Mouse (Mus musculus): ENCODE measurements around the gene Paf1. TPM values are rescaled to one million over a fixed set of nuclear protein-coding genes. Genes with fewer than 3 reads are reported as not detected.
"Not testable (repeated sequence)": the region's sequence is repeated elsewhere in the genome, so short reads cannot be mapped to it uniquely, and the experiment has no call there.

Paf1 gene
- polyA plus RNA-seq, 1 experiment from 2014 or later: 81.4 TPM

GRCm38 (mm10) chr7:28382347-28382951 is 10.3 kb upstream of the Paf1 start:
- DNase-seq (ENCODE audit: low spot score) (no peak), ATAC-seq (replicated peaks; ENCODE audit: insufficient number of reproducible peaks, low FRiP score, low TSS enrichment, low read depth) (peak; percentile 10; the same call in 1 of the 2 replicates)
- H3K36me3 ChIP-seq (replicated peaks; ENCODE audit: control insufficient read depth, insufficient read depth, low read depth, low read length): no peaks in the 10 kb centered on the region
- no peaks in the 10 kb centered on the region for H3K9me3 ChIP-seq (replicated peaks; ENCODE audit: control insufficient read depth, low read length)
- no peaks in the 10 kb centered on the region for H3K27me3 ChIP-seq (ENCODE audit: control insufficient read depth, insufficient read depth, low read length)
- peak overlapping the region; percentile 22 for H3K9ac ChIP-seq (replicated peaks; ENCODE audit: low read length)
- 45% methylated on average over 11 of the region's 12 CpGs for WGBS
- peak overlapping the region; percentile 27; the same call in 1 of the 2 replicates for H3K4me3 ChIP-seq (ENCODE audit: low read depth, low read length)
- peak overlapping the region; percentile 92 for H3K27ac ChIP-seq (replicated peaks; ENCODE audit: low read depth, low read length)
- H3K4me2 ChIP-seq (ENCODE audit: low read depth, low read length): peak overlapping the region; percentile 60
- peaks cover 25% of the 10 kb centered on the region for H3K4me1 ChIP-seq (ENCODE audit: control insufficient read depth, insufficient read depth, low read length)

GRCm38 (mm10) chr7:28382981-28383396 is 9.8 kb upstream of the Paf1 start:
- 61% methylated on average over 11 of the region's 11 CpGs for WGBS
- no peak overlapping the region for H3K4me3 ChIP-seq (ENCODE audit: low read depth, low read length)
- H3K4me2 ChIP-seq (ENCODE audit: low read depth, low read length): peak overlapping the region; percentile 60; the same call in 1 of the 2 replicates
- no peaks in the 10 kb centered on the region for H3K27me3 ChIP-seq (ENCODE audit: control insufficient read depth, insufficient read depth, low read length)
- peak overlapping the region; percentile 92; the same call in 1 of the 2 replicates for H3K27ac ChIP-seq (replicated peaks; ENCODE audit: low read depth, low read length)
- H3K9me3 ChIP-seq (replicated peaks; ENCODE audit: control insufficient read depth, low read length): no peaks in the 10 kb centered on the region
- H3K9ac ChIP-seq (replicated peaks; ENCODE audit: low read length): no peak overlapping the region; the same call in 1 of the 2 replicates
- ATAC-seq (replicated peaks; ENCODE audit: insufficient number of reproducible peaks, low FRiP score, low TSS enrichment, low read depth) (no peak), DNase-seq (ENCODE audit: low spot score) (no peak)
- no peaks in the 10 kb centered on the region for H3K36me3 ChIP-seq (replicated peaks; ENCODE audit: control insufficient read depth, insufficient read depth, low read depth, low read length)
- peaks cover 21% of the 10 kb centered on the region for H3K4me1 ChIP-seq (ENCODE audit: control insufficient read depth, insufficient read depth, low read length)

GRCm38 (mm10) chr7:28383606-28384005 is 9.1 kb upstream of the Paf1 start:
- Histone ChIP-seq H3K9ac (replicated peaks; ENCODE audit: low read length) (no peak overlapping the region), H3K4me2 (ENCODE audit: low read depth, low read length) (no peak overlapping the region), H3K4me3 (ENCODE audit: low read depth, low read length) (no peak overlapping the region), H3K36me3 (replicated peaks; ENCODE audit: control insufficient read depth, insufficient read depth, low read depth, low read length) (no peaks in the 10 kb centered on the region), H3K9me3 (replicated peaks; ENCODE audit: control insufficient read depth, low read length) (no peaks in the 10 kb centered on the region), H3K27me3 (ENCODE audit: control insufficient read depth, insufficient read depth, low read length) (no peaks in the 10 kb centered on the region), H3K4me1 (ENCODE audit: control insufficient read depth, insufficient read depth, low read length) (peaks cover 15% of the 10 kb centered on the region), H3K27ac (replicated peaks; ENCODE audit: low read depth, low read length) (no peak overlapping the region)
- ATAC-seq (replicated peaks; ENCODE audit: insufficient number of reproducible peaks, low FRiP score, low TSS enrichment, low read depth) (no peak), DNase-seq (ENCODE audit: low spot score) (no peak)
- WGBS: 82% methylated on average over 4 of the region's 4 CpGs

- Histone ChIP-seq H3K27me3 (ENCODE audit: control insufficient read depth, insufficient read depth, low read length) (no peaks in the 10 kb centered on the region), H3K27ac (replicated peaks; ENCODE audit: low read depth, low read length) (no peak overlapping the region), H3K4me2 (ENCODE audit: low read depth, low read length) (no peak overlapping the region), H3K4me1 (ENCODE audit: control insufficient read depth, insufficient read depth, low read length) (peaks cover 15% of the 10 kb centered on the region), H3K4me3 (ENCODE audit: low read depth, low read length) (no peak overlapping the region), H3K9ac (replicated peaks; ENCODE audit: low read length) (no peak overlapping the region), H3K36me3 (replicated peaks; ENCODE audit: control insufficient read depth, insufficient read depth, low read depth, low read length) (no peaks in the 10 kb centered on the region), H3K9me3 (replicated peaks; ENCODE audit: control insufficient read depth, low read length) (no peaks in the 10 kb centered on the region)
- ATAC-seq (replicated peaks; ENCODE audit: insufficient number of reproducible peaks, low FRiP score, low TSS enrichment, low read depth) (no peak), DNase-seq (ENCODE audit: low spot score) (no peak)
- 80% methylated on average over 6 of the region's 6 CpGs for WGBS
Observed at GRCm38 (mm10) chr7:28384162-28384561, 8.6 kb upstream of the Paf1 start.

- H3K27me3 ChIP-seq (ENCODE audit: control insufficient read depth, insufficient read depth, low read length): no peaks in the 10 kb centered on the region
- 87% methylated on average over 9 of the region's 9 CpGs for WGBS
- H3K9ac ChIP-seq (replicated peaks; ENCODE audit: low read length): no peak overlapping the region
- DNase-seq (ENCODE audit: low spot score) (no peak), ATAC-seq (replicated peaks; ENCODE audit: insufficient number of reproducible peaks, low FRiP score, low TSS enrichment, low read depth) (no peak)
- H3K4me3 ChIP-seq (ENCODE audit: low read depth, low read length): no peak overlapping the region
- no peak overlapping the region for H3K27ac ChIP-seq (replicated peaks; ENCODE audit: low read depth, low read length)
- H3K4me2 ChIP-seq (ENCODE audit: low read depth, low read length): no peak overlapping the region
- H3K4me1 ChIP-seq (ENCODE audit: control insufficient read depth, insufficient read depth, low read length): peaks cover 15% of the 10 kb centered on the region
- H3K36me3 ChIP-seq (replicated peaks; ENCODE audit: control insufficient read depth, insufficient read depth, low read depth, low read length): no peaks in the 10 kb centered on the region; the same call in 1 of the 2 replicates
- no peaks in the 10 kb centered on the region for H3K9me3 ChIP-seq (replicated peaks; ENCODE audit: control insufficient read depth, low read length)
Observed at GRCm38 (mm10) chr7:28385196-28385595, 7.6 kb upstream of the Paf1 start.

DNA sequence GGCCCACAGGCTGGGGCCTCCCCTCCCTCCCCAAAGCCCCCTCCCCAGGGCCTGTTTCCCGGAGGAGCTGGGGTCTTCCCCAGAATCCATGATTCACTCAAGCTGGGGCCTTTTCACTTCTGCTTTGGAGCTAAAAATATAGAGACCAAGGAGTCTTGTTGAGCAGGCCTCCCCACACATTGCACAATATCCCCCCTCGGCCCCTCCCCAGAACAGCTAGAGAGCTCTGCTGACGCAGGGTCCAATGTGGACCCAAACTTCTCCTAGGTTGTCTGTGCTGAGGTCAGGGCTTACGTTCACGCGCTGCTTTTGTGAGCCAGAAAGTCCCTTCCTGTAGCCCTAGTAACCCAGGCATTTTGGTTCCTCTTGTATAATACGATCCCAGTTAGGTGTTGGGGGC is 6.7 kb upstream of the Paf1 start:
- no peaks in the 10 kb centered on the region for H3K9me3 ChIP-seq (replicated peaks; ENCODE audit: control insufficient read depth, low read length)
- 86% methylated on average over 7 of the region's 7 CpGs for whole genome bisulfite sequencing
- H3K4me2 ChIP-seq (ENCODE audit: low read depth, low read length): no peak overlapping the region
- peaks cover 3% of the 10 kb centered on the region for H3K36me3 ChIP-seq (replicated peaks; ENCODE audit: control insufficient read depth, insufficient read depth, low read depth, low read length)
- no peak for DNase-seq (ENCODE audit: low spot score)
- peaks cover 13% of the 10 kb centered on the region for H3K4me1 ChIP-seq (ENCODE audit: control insufficient read depth, insufficient read depth, low read length)
- H3K4me3 ChIP-seq (ENCODE audit: low read depth, low read length): no peak overlapping the region
- H3K9ac ChIP-seq (replicated peaks; ENCODE audit: low read length): no peak overlapping the region
- no peak for ATAC-seq (replicated peaks; ENCODE audit: insufficient number of reproducible peaks, low FRiP score, low TSS enrichment, low read depth)
- H3K27me3 ChIP-seq (ENCODE audit: control insufficient read depth, insufficient read depth, low read length): no peaks in the 10 kb centered on the region
- no peak overlapping the region for H3K27ac ChIP-seq (replicated peaks; ENCODE audit: low read depth, low read length)

- 7% methylated on average over 4 of the region's 4 CpGs for WGBS
- peak; percentile 49 for ATAC-seq (replicated peaks; ENCODE audit: insufficient number of reproducible peaks, low FRiP score, low TSS enrichment, low read depth)
- H3K4me3 ChIP-seq (ENCODE audit: low read depth, low read length): no peak overlapping the region
- H3K27me3 ChIP-seq (ENCODE audit: control insufficient read depth, insufficient read depth, low read length): no peaks in the 10 kb centered on the region
- no peaks in the 10 kb centered on the region for H3K9me3 ChIP-seq (replicated peaks; ENCODE audit: control insufficient read depth, low read length)
- DNase-seq (ENCODE audit: low spot score): peak; percentile 91
- no peak overlapping the region for H3K9ac ChIP-seq (replicated peaks; ENCODE audit: low read length)
- peaks cover 3% of the 10 kb centered on the region for H3K36me3 ChIP-seq (replicated peaks; ENCODE audit: control insufficient read depth, insufficient read depth, low read depth, low read length)
- peaks cover 8% of the 10 kb centered on the region for H3K4me1 ChIP-seq (ENCODE audit: control insufficient read depth, insufficient read depth, low read length)
- no peak overlapping the region for H3K27ac ChIP-seq (replicated peaks; ENCODE audit: low read depth, low read length)
- H3K4me2 ChIP-seq (ENCODE audit: low read depth, low read length): no peak overlapping the region
Observed at GRCm38 (mm10) chr7:28386462-28386861, 6.3 kb upstream of the Paf1 start.

DNA sequence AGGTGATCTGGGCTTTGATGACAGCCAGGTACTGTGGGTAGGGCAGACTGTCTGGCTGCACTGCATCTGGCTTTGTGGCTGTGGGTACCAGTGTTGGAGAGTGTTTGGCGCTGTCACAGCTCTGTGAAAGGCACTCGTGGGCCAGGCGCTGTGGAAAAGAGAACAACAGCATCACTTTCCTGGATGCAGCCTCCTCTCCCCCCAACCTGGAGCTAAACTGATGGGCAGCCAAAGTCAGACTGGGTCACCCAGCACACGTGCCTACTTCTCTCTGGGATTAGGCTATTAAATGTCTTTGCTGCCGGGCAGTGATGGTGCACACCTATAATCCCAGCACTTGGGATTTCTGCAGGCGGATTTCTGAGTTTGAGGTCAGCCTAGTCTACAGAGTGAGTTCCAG is 5.9 kb upstream of the Paf1 start:
- WGBS: 76% methylated on average over 6 of the region's 6 CpGs
- H3K4me1 ChIP-seq (ENCODE audit: control insufficient read depth, insufficient read depth, low read length); H3K4me3 ChIP-seq (ENCODE audit: low read depth, low read length); H3K9me3 ChIP-seq (replicated peaks; ENCODE audit: control insufficient read depth, low read length); H3K27me3 ChIP-seq (ENCODE audit: control insufficient read depth, insufficient read depth, low read length); H3K27ac ChIP-seq (replicated peaks; ENCODE audit: low read depth, low read length); H3K36me3 ChIP-seq (replicated peaks; ENCODE audit: control insufficient read depth, insufficient read depth, low read depth, low read length); DNase-seq (ENCODE audit: low spot score); H3K4me2 ChIP-seq (ENCODE audit: low read depth, low read length); H3K9ac ChIP-seq (replicated peaks; ENCODE audit: low read length): not testable (repeated sequence)
- 0 out of 2 replicates have a peak, but pooled peaks have one; percentile 7 for ATAC-seq (replicated peaks; ENCODE audit: insufficient number of reproducible peaks, low FRiP score, low TSS enrichment, low read depth)
